Mouse (Mus musculus): ENCODE data around the gene Chit1. TPM values are rescaled to one million over a fixed set of nuclear protein-coding genes. Genes with fewer than 3 reads are reported as not detected.

Chit1 gene
- polyA plus RNA-seq (2014; fragmentation: Nextera tagmentation; extraction: Ambion mirVana) = not detected in 2 replicates

GRCm38 (mm10) chr1:134110979-134111378 is at the start of gene Chit1:
TSS of gene Chit1 (plus strand) at chr1:134111242.
- WGBS = 79% methylated on average over 4 of the region's 4 CpGs
- DNase-seq (ENCODE audit: low spot score) (no peak), ATAC-seq (ENCODE audit: low FRiP score) (no peak)
- Histone ChIP-seq H3K4me3 (ENCODE audit: low read depth, low read length) (no peak within 1 kb of the TSS), H3K9ac (ENCODE audit: low read depth, low read length) (no peak within 1 kb of the TSS), H3K4me1 (replicated peaks; ENCODE audit: control insufficient read depth, insufficient read depth, low read length) (no peaks in the 10 kb centered on the region), H3K27ac (ENCODE audit: low read depth, low read length) (no peak within 1 kb of the TSS), H3K4me2 (replicated peaks; ENCODE audit: low read depth, low read length) (no peak within 1 kb of the TSS), H3K9me3 (ENCODE audit: control insufficient read depth, low read length) (no peaks in the 10 kb centered on the region), H3K36me3 (ENCODE audit: control insufficient read depth, insufficient read depth, low read length) (no peaks in the 10 kb centered on the region), H3K27me3 (ENCODE audit: control insufficient read depth, insufficient read depth, low read length) (no peaks in the 10 kb centered on the region)

- H3K9me3 ChIP-seq (ENCODE audit: control insufficient read depth, low read length) = no peaks in the 10 kb centered on the region
- H3K4me3 ChIP-seq (ENCODE audit: low read depth, low read length) = no peak overlapping the region
- DNase-seq (ENCODE audit: low spot score) (no peak), ATAC-seq (ENCODE audit: low FRiP score) (no peak)
- 48% methylated on average over 3 of the region's 3 CpGs for WGBS
- H3K36me3 ChIP-seq (ENCODE audit: control insufficient read depth, insufficient read depth, low read length) = no peaks in the 10 kb centered on the region
- peaks cover 36% of the 10 kb centered on the region for H3K4me1 ChIP-seq (replicated peaks; ENCODE audit: control insufficient read depth, insufficient read depth, low read length)
- no peaks in the 10 kb centered on the region for H3K27me3 ChIP-seq (ENCODE audit: control insufficient read depth, insufficient read depth, low read length)
- H3K4me2 ChIP-seq (replicated peaks; ENCODE audit: low read depth, low read length) = peak overlapping the region; percentile 60
- H3K27ac ChIP-seq (ENCODE audit: low read depth, low read length) = peak overlapping the region; percentile 99
- peak overlapping the region; percentile 51 for H3K9ac ChIP-seq (ENCODE audit: low read depth, low read length)
These were observed 49.1 kb upstream of the Chit1 start for GRCm38 (mm10) chr1:134061915-134062314.

- Histone ChIP-seq H3K9ac (ENCODE audit: low read depth, low read length) (peak overlapping the region; percentile 51), H3K27me3 (ENCODE audit: control insufficient read depth, insufficient read depth, low read length) (no peaks in the 10 kb centered on the region), H3K4me3 (ENCODE audit: low read depth, low read length) (no peak overlapping the region), H3K27ac (ENCODE audit: low read depth, low read length) (peak overlapping the region; percentile 99), H3K9me3 (ENCODE audit: control insufficient read depth, low read length) (no peaks in the 10 kb centered on the region), H3K4me2 (replicated peaks; ENCODE audit: low read depth, low read length) (peak overlapping the region; percentile 36), H3K36me3 (ENCODE audit: control insufficient read depth, insufficient read depth, low read length) (no peaks in the 10 kb centered on the region), H3K4me1 (replicated peaks; ENCODE audit: control insufficient read depth, insufficient read depth, low read length) (peaks cover 40% of the 10 kb centered on the region)
- DNase-seq (ENCODE audit: low spot score) = no peak
- ATAC-seq (ENCODE audit: low FRiP score) = peak; percentile 59
- 7% methylated on average over 11 of the region's 11 CpGs for WGBS
These were observed 48.5 kb upstream of the Chit1 start for GRCm38 (mm10) chr1:134062411-134063085.

- Histone ChIP-seq H3K36me3 (ENCODE audit: control insufficient read depth, insufficient read depth, low read length) (no peaks in the 10 kb centered on the region), H3K27me3 (ENCODE audit: control insufficient read depth, insufficient read depth, low read length) (no peaks in the 10 kb centered on the region), H3K4me2 (replicated peaks; ENCODE audit: low read depth, low read length) (peak overlapping the region; percentile 36), H3K9ac (ENCODE audit: low read depth, low read length) (peak overlapping the region; percentile 56), H3K4me3 (ENCODE audit: low read depth, low read length) (no peak overlapping the region), H3K4me1 (replicated peaks; ENCODE audit: control insufficient read depth, insufficient read depth, low read length) (peaks cover 40% of the 10 kb centered on the region), H3K27ac (ENCODE audit: low read depth, low read length) (peak overlapping the region; percentile 99), H3K9me3 (ENCODE audit: control insufficient read depth, low read length) (no peaks in the 10 kb centered on the region)
- under 1% methylated on average over 31 of the region's 33 CpGs for WGBS
- peak; percentile 88 for ATAC-seq (ENCODE audit: low FRiP score)
- DNase-seq (ENCODE audit: low spot score) = peak; percentile 92
These were observed 47.8 kb upstream of the Chit1 start for GRCm38 (mm10) chr1:134063086-134063772.

GRCm38 (mm10) chr1:134063773-134064125 is 47.3 kb upstream of the Chit1 start:
- no peak overlapping the region for H3K4me3 ChIP-seq (ENCODE audit: low read depth, low read length)
- no peaks in the 10 kb centered on the region for H3K27me3 ChIP-seq (ENCODE audit: control insufficient read depth, insufficient read depth, low read length)

DNA sequence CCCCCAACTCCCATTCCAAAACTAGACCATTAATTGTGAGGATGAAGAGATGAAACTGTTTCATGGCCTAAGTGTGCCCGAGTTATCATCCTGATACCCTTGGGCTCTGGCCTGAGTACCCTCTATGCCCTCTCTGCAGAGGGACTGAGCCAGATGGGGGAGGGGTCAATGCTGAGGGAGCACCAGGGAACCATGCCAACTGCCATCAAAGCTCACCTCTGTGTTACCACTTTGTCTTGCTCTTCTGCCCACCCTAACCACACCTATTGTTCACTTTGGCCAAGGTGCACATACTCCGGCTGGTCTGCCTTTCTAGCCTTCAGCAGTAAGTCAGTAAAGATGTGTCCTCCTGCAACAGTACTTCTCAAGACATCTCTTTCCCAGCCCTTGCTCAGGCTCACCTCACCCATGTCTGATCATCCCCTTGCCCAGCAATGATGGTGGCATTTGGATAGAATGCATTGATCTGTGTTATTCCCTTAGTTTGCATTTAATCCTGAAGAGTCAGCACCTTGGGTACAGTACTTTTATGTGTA is 46.7 kb upstream of the Chit1 start:
- Histone ChIP-seq H3K27me3 (ENCODE audit: control insufficient read depth, insufficient read depth, low read length) (no peaks in the 10 kb centered on the region), H3K4me2 (replicated peaks; ENCODE audit: low read depth, low read length) (peak overlapping the region; percentile 2; the same call in 1 of the 2 replicates), H3K36me3 (ENCODE audit: control insufficient read depth, insufficient read depth, low read length) (no peaks in the 10 kb centered on the region), H3K4me1 (replicated peaks; ENCODE audit: control insufficient read depth, insufficient read depth, low read length) (peaks cover 40% of the 10 kb centered on the region), H3K4me3 (ENCODE audit: low read depth, low read length) (no peak overlapping the region), H3K27ac (ENCODE audit: low read depth, low read length) (peak overlapping the region; percentile 99), H3K9ac (ENCODE audit: low read depth, low read length) (peak overlapping the region; percentile 56), H3K9me3 (ENCODE audit: control insufficient read depth, low read length) (no peaks in the 10 kb centered on the region)
- ATAC-seq (ENCODE audit: low FRiP score) (no peak), DNase-seq (ENCODE audit: low spot score) (no peak)
- 69% methylated on average over 2 of the region's 2 CpGs for WGBS

More at GRCm38 (mm10) chr1:134063773-134064125, 47.3 kb upstream of the Chit1 start:
- Histone ChIP-seq H3K27ac (ENCODE audit: low read depth, low read length) (peak overlapping the region; percentile 99), H3K9ac (ENCODE audit: low read depth, low read length) (peak overlapping the region; percentile 56), H3K36me3 (ENCODE audit: control insufficient read depth, insufficient read depth, low read length) (no peaks in the 10 kb centered on the region), H3K4me1 (replicated peaks; ENCODE audit: control insufficient read depth, insufficient read depth, low read length) (peaks cover 40% of the 10 kb centered on the region), H3K9me3 (ENCODE audit: control insufficient read depth, low read length) (no peaks in the 10 kb centered on the region), H3K4me2 (replicated peaks; ENCODE audit: low read depth, low read length) (peak overlapping the region; percentile 36)
- DNase-seq (ENCODE audit: low spot score) = no peak
- 3% methylated on average over 9 of the region's 9 CpGs for WGBS
- peak; percentile 4; the same call in 1 of the 2 replicates for ATAC-seq (ENCODE audit: low FRiP score)

GRCm38 (mm10) chr1:134065241-134065809 is 45.7 kb upstream of the Chit1 start:
- Histone ChIP-seq H3K36me3 (ENCODE audit: control insufficient read depth, insufficient read depth, low read length) (no peaks in the 10 kb centered on the region), H3K27ac (ENCODE audit: low read depth, low read length) (peak overlapping the region; percentile 99), H3K4me3 (ENCODE audit: low read depth, low read length) (no peak overlapping the region), H3K9ac (ENCODE audit: low read depth, low read length) (no peak overlapping the region), H3K9me3 (ENCODE audit: control insufficient read depth, low read length) (no peaks in the 10 kb centered on the region), H3K4me1 (replicated peaks; ENCODE audit: control insufficient read depth, insufficient read depth, low read length) (peaks cover 42% of the 10 kb centered on the region), H3K4me2 (replicated peaks; ENCODE audit: low read depth, low read length) (no peak overlapping the region), H3K27me3 (ENCODE audit: control insufficient read depth, insufficient read depth, low read length) (no peaks in the 10 kb centered on the region)
- DNase-seq (ENCODE audit: low spot score) (no peak), ATAC-seq (ENCODE audit: low FRiP score) (no peak)
- WGBS = 73% methylated on average over 4 of the region's 4 CpGs

DNA sequence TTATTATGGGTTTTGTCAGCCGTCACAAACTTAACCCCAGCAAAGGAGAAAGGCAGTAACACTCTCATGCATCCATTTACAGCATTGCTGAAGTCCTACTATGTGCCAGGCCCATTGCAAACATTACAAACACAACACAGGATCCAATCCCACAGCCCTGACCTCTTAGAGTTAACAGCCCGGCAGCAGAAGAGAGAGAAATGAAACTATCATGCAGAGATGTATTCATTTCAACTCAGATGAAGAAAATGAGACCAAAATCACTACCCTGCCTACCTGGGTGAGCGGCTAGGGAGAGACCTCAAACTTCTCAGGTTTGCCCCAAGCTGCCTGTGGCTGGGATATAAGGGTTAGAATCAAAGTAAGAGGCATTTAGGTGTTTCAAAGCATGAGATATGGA is 44.5 kb upstream of the Chit1 start:
- 58% methylated on average over 3 of the region's 3 CpGs for WGBS
- Histone ChIP-seq H3K27ac (ENCODE audit: low read depth, low read length) (peak overlapping the region; percentile 36), H3K27me3 (ENCODE audit: control insufficient read depth, insufficient read depth, low read length) (no peaks in the 10 kb centered on the region), H3K36me3 (ENCODE audit: control insufficient read depth, insufficient read depth, low read length) (no peaks in the 10 kb centered on the region), H3K9ac (ENCODE audit: low read depth, low read length) (no peak overlapping the region), H3K4me2 (replicated peaks; ENCODE audit: low read depth, low read length) (no peak overlapping the region), H3K9me3 (ENCODE audit: control insufficient read depth, low read length) (no peaks in the 10 kb centered on the region), H3K4me3 (ENCODE audit: low read depth, low read length) (no peak overlapping the region), H3K4me1 (replicated peaks; ENCODE audit: control insufficient read depth, insufficient read depth, low read length) (peaks cover 41% of the 10 kb centered on the region)
- no peak for DNase-seq (ENCODE audit: low spot score)
- ATAC-seq (ENCODE audit: low FRiP score) = no peak
